Mouse (Mus musculus) midbrain, embryonic 11.5 days (tissue): Measurements from ENCODE around the gene Dnajb13. TPM values are rescaled to one million over a fixed set of nuclear protein-coding genes. Genes with fewer than 3 reads are reported as not detected.

ENCODE experiments used
- ATAC-seq: fragments of 200-750 bp; cut with Nextera tagmentation; 2 replicates; pipeline ENCODE4 v1.8.0; 2017; ENCODE audit warnings: moderate TSS enrichment, moderate library complexity; ENCODE audit not compliant: low FRiP score
- DNase-seq: peaks from one replicate; pipeline ENCODE4 v3.0.0; 2015; ENCODE audit warnings: low spot score; ENCODE audit errors: missing footprints
- H3K27ac ChIP-seq: fragments of 300-500 bp; sonication (generic); 2 replicates; pipeline ENCODE4 v1.5.1; 2014; ENCODE audit warnings: low read depth, low read length
- H3K27me3 ChIP-seq: fragments of 300-500 bp; sonication (generic); 2 replicates; pipeline ENCODE4 v1.6.1; 2014; ENCODE audit warnings: mild to moderate bottlenecking, low read length, moderate library complexity, mixed read lengths; ENCODE audit not compliant: control insufficient read depth, insufficient read depth
- H3K36me3 ChIP-seq: fragments of 300-500 bp; sonication (generic); 2 replicates; pipeline ENCODE4 v1.6.1; 2014; ENCODE audit warnings: mild to moderate bottlenecking, low read length, moderate library complexity, mixed read lengths; ENCODE audit not compliant: control insufficient read depth, insufficient read depth
- H3K4me1 ChIP-seq: fragments of 300-500 bp; sonication (generic); 2 replicates; pipeline ENCODE4 v1.6.1; 2014; ENCODE audit warnings: low read length; ENCODE audit not compliant: control insufficient read depth, insufficient read depth
- H3K4me2 ChIP-seq: fragments of 300-500 bp; sonication (generic); 2 replicates; pipeline ENCODE4 v1.6.1; 2014; ENCODE audit warnings: mild to moderate bottlenecking, moderate library complexity
- H3K4me3 ChIP-seq: fragments of 300-500 bp; sonication (generic); 2 replicates; pipeline ENCODE4 v1.5.1; 2014; ENCODE audit warnings: low read depth, low read length
- H3K9ac ChIP-seq: fragments of 300-500 bp; sonication (generic); 2 replicates; pipeline ENCODE4 v1.6.1; 2014; ENCODE audit warnings: low read length
- H3K9me3 ChIP-seq: fragments of 300-500 bp; sonication (generic); 2 replicates; pipeline ENCODE4 v1.6.1; 2016; ENCODE audit warnings: low read length; ENCODE audit not compliant: control insufficient read depth
- WGBS: fragments of 180-500 bp; shearing (Covaris S2); extraction: QIAGEN DNeasy Blood & Tissue Kit; methylation state at CpG from one replicate; pipeline ENCODE4 v1.1.7; 2014; 5-methylcytosine and 5-hydroxymethylcytosine counted together
- polyA plus RNA-seq: library from polyadenylated mRNA; unstranded; fragments of >200 nt; fragmentation: Nextera tagmentation; extraction: Ambion mirVana; gene quantifications from 2 replicates; pipeline ENCODE4 v1.2.1, GENCODE M21; 2014

Dnajb13 gene
- polyA plus RNA-seq: 0.33 and 0.52 TPM in 2 replicates

GRCm38 (mm10) chr7:100514573-100514972 lies at the start of gene Dnajb13:
Gene Dnajb13, minus strand, starts transcription at chr7:100514960.
- 0 out of 2 replicates have a peak, but pooled peaks have one; percentile 22 for ATAC-seq

GRCm38 (mm10) chr7:100561861-100562587 lies 47.3 kb upstream of the Dnajb13 start:
- Histone ChIP-seq H3K4me3 (no peak overlapping the region), H3K4me1 (no peaks in the 10 kb centered on the region), H3K27me3 (no peaks in the 10 kb centered on the region), H3K36me3 (no peaks in the 10 kb centered on the region), H3K9ac (no peak overlapping the region), H3K4me2 (no peak overlapping the region), H3K9me3 (no peaks in the 10 kb centered on the region), H3K27ac (peak overlapping the region; percentile 53)
- ATAC-seq (0 out of 2 replicates have a peak, but pooled peaks have one; percentile 38), DNase-seq (no peak)
- 74% methylated on average over 11 of the region's 11 CpGs for WGBS

More at GRCm38 (mm10) chr7:100514573-100514972, at the start of gene Dnajb13:
- Histone ChIP-seq H3K9ac (no peak within 1 kb of the TSS), H3K27me3 (no peaks in the 10 kb centered on the region), H3K36me3 (no peaks in the 10 kb centered on the region), H3K4me1 (no peaks in the 10 kb centered on the region), H3K4me2 (no peak within 1 kb of the TSS), H3K9me3 (no peaks in the 10 kb centered on the region), H3K27ac (no peak within 1 kb of the TSS), H3K4me3 (no peak within 1 kb of the TSS)
- WGBS: 53% methylated on average over 11 of the region's 11 CpGs
- no peak for DNase-seq

GRCm38 (mm10) chr7:100559331-100559730 lies 44.6 kb upstream of the Dnajb13 start:
- Histone ChIP-seq H3K9ac (no peak overlapping the region), H3K27me3 (no peaks in the 10 kb centered on the region), H3K27ac (no peak overlapping the region), H3K36me3 (no peaks in the 10 kb centered on the region), H3K4me1 (peaks cover 9% of the 10 kb centered on the region), H3K4me2 (no peak overlapping the region), H3K9me3 (no peaks in the 10 kb centered on the region), H3K4me3 (no peak overlapping the region)
- whole genome bisulfite sequencing: 81% methylated on average over 4 of the region's 4 CpGs
- ATAC-seq (no peak), DNase-seq (no peak)

DNA sequence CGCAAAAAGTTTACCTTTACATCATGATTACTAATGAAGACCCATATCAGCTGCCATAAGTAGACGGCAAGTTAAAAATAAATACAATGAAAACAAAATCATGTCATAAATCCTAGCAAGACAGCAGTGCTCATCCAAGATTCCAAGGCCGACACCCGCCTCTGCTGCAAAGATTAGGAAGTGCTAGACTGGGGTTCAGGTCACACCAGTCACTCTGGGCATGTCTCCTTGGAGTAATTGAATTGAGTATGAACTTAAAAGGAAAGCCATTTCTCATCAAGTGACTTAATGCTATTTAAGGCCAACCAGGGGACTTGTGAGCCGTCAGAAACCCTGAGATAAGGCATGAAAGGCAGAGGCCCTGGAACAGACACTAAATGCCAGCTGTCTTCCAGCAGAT lies 42.5 kb upstream of the Dnajb13 start:
- no peak overlapping the region for H3K9ac ChIP-seq
- no peaks in the 10 kb centered on the region for H3K36me3 ChIP-seq
- H3K9me3 ChIP-seq: no peaks in the 10 kb centered on the region
- no peak for DNase-seq
- no peaks in the 10 kb centered on the region for H3K27me3 ChIP-seq
- no peak for ATAC-seq
- H3K4me1 ChIP-seq: peaks cover 9% of the 10 kb centered on the region
- H3K27ac ChIP-seq: no peak overlapping the region
- WGBS: 92% methylated on average over 5 of the region's 5 CpGs
- no peak overlapping the region for H3K4me2 ChIP-seq
- H3K4me3 ChIP-seq: no peak overlapping the region

DNA sequence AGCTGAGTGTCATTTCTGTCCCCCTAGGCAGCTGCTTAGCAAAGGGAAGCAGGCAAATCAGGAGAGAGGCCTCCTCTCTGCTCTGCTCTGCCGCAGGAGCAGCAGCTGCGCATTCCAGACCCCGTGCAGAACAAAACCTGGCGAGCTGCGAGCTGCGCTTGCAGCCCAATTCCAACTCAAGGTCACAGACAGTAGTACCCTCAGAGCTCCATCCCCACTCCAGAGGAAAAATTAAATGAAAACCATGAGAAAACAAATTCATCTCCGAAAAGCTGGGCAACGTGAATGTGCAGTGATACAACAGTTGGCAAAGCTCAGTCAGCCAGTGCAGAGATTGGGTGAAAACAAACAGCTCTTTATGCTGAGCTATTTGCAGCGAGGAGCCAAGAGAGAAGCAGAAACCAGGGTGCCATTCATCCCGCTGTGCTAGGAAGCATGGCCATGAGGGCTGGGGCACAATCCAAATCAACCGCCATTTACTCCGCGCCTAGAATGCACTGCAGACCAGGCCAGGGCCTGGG lies 40.7 kb upstream of the Dnajb13 start:
- 29% methylated on average over 13 of the region's 13 CpGs for WGBS
- peak; percentile 90 for DNase-seq
- peak; percentile 81 for ATAC-seq
- H3K27me3 ChIP-seq: no peaks in the 10 kb centered on the region
- peak overlapping the region; percentile 80 for H3K27ac ChIP-seq
- H3K9me3 ChIP-seq: no peaks in the 10 kb centered on the region
- peaks cover 9% of the 10 kb centered on the region for H3K4me1 ChIP-seq
- no peaks in the 10 kb centered on the region for H3K36me3 ChIP-seq
- H3K9ac ChIP-seq: peak overlapping the region; percentile 58
- H3K4me2 ChIP-seq: peak overlapping the region; percentile 0; the same call in 1 of the 2 replicates
- no peak overlapping the region for H3K4me3 ChIP-seq

DNA sequence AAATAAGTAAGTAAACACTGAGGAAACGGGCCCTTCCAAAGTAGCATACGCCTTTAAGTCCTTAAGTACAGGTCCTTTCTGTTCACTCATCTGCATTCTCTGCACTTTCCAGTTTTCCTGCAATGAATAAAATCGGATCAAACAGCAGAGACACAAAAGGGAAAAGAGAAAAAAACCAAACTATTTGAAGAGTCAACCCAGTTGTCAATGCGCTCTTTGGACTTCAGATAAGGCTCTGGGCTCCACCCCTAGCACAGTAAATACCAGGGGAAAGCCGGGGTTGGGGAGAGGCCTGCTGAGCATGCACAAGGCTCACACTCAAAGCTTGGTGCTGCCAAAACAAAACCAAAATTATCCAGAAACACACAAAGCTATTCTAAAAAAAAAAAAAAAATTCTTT lies 40.2 kb upstream of the Dnajb13 start:
- ATAC-seq: no peak

DNA sequence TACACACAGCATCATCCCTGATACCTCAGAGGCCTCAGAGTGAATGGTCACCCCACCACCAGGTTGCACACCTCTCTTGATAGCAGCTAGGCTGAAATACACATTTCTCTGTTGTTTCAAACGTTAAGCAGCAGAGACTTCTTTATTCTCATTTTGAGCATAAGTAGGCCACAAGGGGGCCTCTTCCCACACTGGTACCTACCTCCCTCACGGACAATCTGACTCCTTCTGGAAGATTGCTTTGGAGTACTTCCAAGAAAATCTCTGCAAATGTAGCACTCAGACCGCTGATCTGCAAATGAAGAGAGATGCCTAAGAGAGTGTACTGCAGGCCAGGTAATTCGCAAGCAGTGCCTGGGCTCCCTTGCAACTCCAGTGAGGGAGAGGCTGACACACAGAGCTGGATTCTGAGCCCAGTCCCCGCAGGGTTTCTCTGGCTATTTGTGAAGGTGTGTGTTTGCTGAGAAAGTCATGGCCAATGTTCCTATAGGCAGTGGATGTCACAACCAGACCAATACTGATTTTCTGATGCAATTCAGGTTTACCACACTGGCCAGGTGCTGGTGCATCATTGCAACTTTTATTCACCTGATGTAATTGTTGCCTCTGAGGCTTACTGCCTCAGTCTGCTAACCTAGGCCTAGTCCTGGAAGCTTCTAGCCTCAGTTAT lies 35.7 kb upstream of the Dnajb13 start:
- no peak for DNase-seq
- no peaks in the 10 kb centered on the region for H3K9me3 ChIP-seq
- H3K27me3 ChIP-seq: no peaks in the 10 kb centered on the region
- no peak overlapping the region for H3K4me2 ChIP-seq
- H3K36me3 ChIP-seq: no peaks in the 10 kb centered on the region
- no peak for ATAC-seq
- H3K9ac ChIP-seq: no peak overlapping the region
- H3K27ac ChIP-seq: no peak overlapping the region
- peaks cover 6% of the 10 kb centered on the region; the same call in 1 of the 2 replicates for H3K4me1 ChIP-seq
- no peak overlapping the region for H3K4me3 ChIP-seq
- WGBS: 73% methylated on average over 5 of the region's 5 CpGs

More for the DNA sequence above, 40.2 kb upstream of the Dnajb13 start:
- Histone ChIP-seq H3K27me3 (no peaks in the 10 kb centered on the region), H3K27ac (peak overlapping the region; percentile 80; the same call in 1 of the 2 replicates), H3K9ac (no peak overlapping the region), H3K4me1 (peaks cover 9% of the 10 kb centered on the region), H3K36me3 (no peaks in the 10 kb centered on the region), H3K4me2 (no peak overlapping the region), H3K9me3 (no peaks in the 10 kb centered on the region), H3K4me3 (no peak overlapping the region)
- WGBS: 63% methylated on average over 5 of the region's 5 CpGs
- DNase-seq: no peak

DNA sequence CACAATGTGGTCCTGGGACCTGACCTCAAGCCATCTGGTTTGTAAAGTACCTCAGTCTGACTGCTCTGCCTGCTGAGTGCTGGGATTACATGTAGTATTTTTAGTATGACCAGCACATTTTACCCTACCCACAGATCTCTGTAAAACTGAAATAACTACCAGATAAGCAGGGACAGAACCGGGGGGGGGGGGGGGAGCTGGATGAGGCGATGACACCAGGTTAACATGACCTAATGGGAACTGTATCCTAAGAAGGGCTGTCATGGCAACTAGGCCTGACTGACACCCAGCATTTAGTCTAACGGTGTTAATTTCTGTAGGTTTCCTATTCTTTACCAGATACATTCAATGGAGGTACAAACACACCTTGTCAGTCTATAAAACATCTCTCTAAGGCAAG lies 35.0 kb upstream of the Dnajb13 start:
- H3K27me3 ChIP-seq: no peaks in the 10 kb centered on the region
- no peaks in the 10 kb centered on the region for H3K36me3 ChIP-seq
- ATAC-seq (no peak), DNase-seq (no peak)
- WGBS: 99% methylated on average over 3 of the region's 3 CpGs
- H3K4me3 ChIP-seq: no peak overlapping the region
- no peak overlapping the region for H3K4me2 ChIP-seq
- no peak overlapping the region for H3K27ac ChIP-seq
- no peaks in the 10 kb centered on the region for H3K9me3 ChIP-seq
- H3K9ac ChIP-seq: no peak overlapping the region
- peaks cover under 1% of the 10 kb centered on the region; the same call in 1 of the 2 replicates for H3K4me1 ChIP-seq

- no peaks in the 10 kb centered on the region for H3K27me3 ChIP-seq
- no peak for ATAC-seq
- 87% methylated on average over 4 of the region's 4 CpGs for whole genome bisulfite sequencing
These were observed 32.9 kb upstream of the Dnajb13 start for GRCm38 (mm10) chr7:100547631-100548030.

More at GRCm38 (mm10) chr7:100547631-100548030, 32.9 kb upstream of the Dnajb13 start:
- Histone ChIP-seq H3K9ac (no peak overlapping the region), H3K4me3 (no peak overlapping the region), H3K4me1 (no peaks in the 10 kb centered on the region), H3K36me3 (no peaks in the 10 kb centered on the region), H3K4me2 (no peak overlapping the region), H3K9me3 (no peaks in the 10 kb centered on the region), H3K27ac (no peak overlapping the region)
- no peak for DNase-seq
